Mouse (Mus musculus) midbrain, embryonic 11.5 days (tissue): ENCODE results near the gene Dnajc11. TPM values are rescaled to one million over a fixed set of nuclear protein-coding genes. Genes with fewer than 3 reads are reported as not detected.
A peak's percentile ranks its signal among the peaks of the same experiment; 100 is the strongest.

Experiments used
- ATAC-seq: fragments of 200-750 bp; cut with Nextera tagmentation; 2 replicates; pipeline ENCODE4 v1.8.0; 2017; ENCODE audit warnings: moderate TSS enrichment, moderate library complexity; ENCODE audit not compliant: low FRiP score
- DNase-seq: peaks from one replicate; pipeline ENCODE4 v3.0.0; 2015; ENCODE audit warnings: low spot score; ENCODE audit errors: missing footprints
- H3K27ac ChIP-seq: fragments of 300-500 bp; sonication (generic); 2 replicates; pipeline ENCODE4 v1.5.1; 2014; ENCODE audit warnings: low read depth, low read length
- H3K27me3 ChIP-seq: fragments of 300-500 bp; sonication (generic); 2 replicates; pipeline ENCODE4 v1.6.1; 2014; ENCODE audit warnings: mild to moderate bottlenecking, low read length, moderate library complexity, mixed read lengths; ENCODE audit not compliant: control insufficient read depth, insufficient read depth
- H3K36me3 ChIP-seq: fragments of 300-500 bp; sonication (generic); 2 replicates; pipeline ENCODE4 v1.6.1; 2014; ENCODE audit warnings: mild to moderate bottlenecking, low read length, moderate library complexity, mixed read lengths; ENCODE audit not compliant: control insufficient read depth, insufficient read depth
- H3K4me1 ChIP-seq: fragments of 300-500 bp; sonication (generic); 2 replicates; pipeline ENCODE4 v1.6.1; 2014; ENCODE audit warnings: low read length; ENCODE audit not compliant: control insufficient read depth, insufficient read depth
- H3K4me2 ChIP-seq: fragments of 300-500 bp; sonication (generic); 2 replicates; pipeline ENCODE4 v1.6.1; 2014; ENCODE audit warnings: mild to moderate bottlenecking, moderate library complexity
- H3K4me3 ChIP-seq: fragments of 300-500 bp; sonication (generic); 2 replicates; pipeline ENCODE4 v1.5.1; 2014; ENCODE audit warnings: low read depth, low read length
- H3K9ac ChIP-seq: fragments of 300-500 bp; sonication (generic); 2 replicates; pipeline ENCODE4 v1.6.1; 2014; ENCODE audit warnings: low read length
- H3K9me3 ChIP-seq: fragments of 300-500 bp; sonication (generic); 2 replicates; pipeline ENCODE4 v1.6.1; 2016; ENCODE audit warnings: low read length; ENCODE audit not compliant: control insufficient read depth
- WGBS: fragments of 180-500 bp; shearing (Covaris S2); extraction: QIAGEN DNeasy Blood & Tissue Kit; methylation state at CpG from one replicate; pipeline ENCODE4 v1.1.7; 2014; 5-methylcytosine and 5-hydroxymethylcytosine counted together
- polyA plus RNA-seq: library from polyadenylated mRNA; unstranded; fragments of >200 nt; fragmentation: Nextera tagmentation; extraction: Ambion mirVana; gene quantifications from 2 replicates; pipeline ENCODE4 v1.2.1, GENCODE M21; 2014

Gene Dnajc11
- polyA plus RNA-seq, 1 experiment from 2014 or later: 86.8 TPM

DNA sequence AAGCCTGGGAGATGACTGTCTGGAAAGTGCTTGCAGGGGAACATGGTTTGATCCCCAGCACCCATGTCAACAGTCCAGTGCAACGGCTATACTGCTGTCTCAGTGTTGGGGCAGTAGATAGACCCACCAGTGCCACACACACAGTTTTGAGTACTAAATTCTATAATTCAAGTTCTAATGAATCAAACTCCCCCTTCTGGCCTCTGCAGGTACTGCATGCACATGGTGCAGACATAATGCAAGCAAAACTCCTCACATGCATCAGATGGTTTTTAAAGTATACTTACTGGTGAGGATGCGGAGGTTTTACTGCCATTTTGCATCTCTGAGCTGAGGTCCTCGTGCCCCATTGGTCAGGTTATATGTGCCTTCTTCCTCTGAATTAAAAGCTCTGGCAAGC lies 42.0 kb downstream of the Dnajc11 start:
- WGBS: 88% methylated on average over 3 of the region's 3 CpGs

DNA sequence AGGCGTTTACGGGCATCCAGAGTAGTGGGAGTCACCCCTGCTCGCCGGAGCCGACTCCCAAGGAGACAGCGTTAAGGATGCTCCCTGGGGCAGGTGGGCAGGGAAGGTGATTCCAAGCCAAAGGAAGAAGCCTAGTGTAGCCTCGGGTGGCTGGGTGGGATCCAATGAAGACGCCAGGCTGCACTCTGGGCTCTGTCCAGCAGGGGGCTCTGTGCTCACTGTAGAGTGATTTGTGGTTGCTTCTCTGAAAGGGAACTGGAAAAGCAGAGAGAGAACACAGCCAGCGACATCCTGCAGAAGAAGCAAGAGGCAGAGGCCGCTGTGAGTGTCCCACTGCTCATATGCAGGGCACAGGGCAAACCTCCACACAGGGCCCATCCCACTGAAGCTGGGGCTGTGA lies 44.3 kb downstream of the Dnajc11 start:
- WGBS: 48% methylated on average over 10 of the region's 10 CpGs
- DNase-seq: peak; percentile 99
- peaks cover 21% of the 10 kb centered on the region for H3K36me3 ChIP-seq
- no peaks in the 10 kb centered on the region; the same call in 1 of the 2 replicates for H3K9me3 ChIP-seq
- H3K4me2 ChIP-seq: no peak overlapping the region
- H3K4me1 ChIP-seq: no peaks in the 10 kb centered on the region
- no peak overlapping the region for H3K4me3 ChIP-seq
- H3K27ac ChIP-seq: no peak overlapping the region
- H3K27me3 ChIP-seq: no peaks in the 10 kb centered on the region
- no peak overlapping the region for H3K9ac ChIP-seq
- no peak for ATAC-seq

More for the DNA sequence above, 42.0 kb downstream of the Dnajc11 start:
- DNase-seq (no peak), ATAC-seq (no peak)
- no peaks in the 10 kb centered on the region; the same call in 1 of the 2 replicates for H3K9me3 ChIP-seq
- H3K36me3 ChIP-seq: peaks cover 19% of the 10 kb centered on the region
- no peaks in the 10 kb centered on the region for H3K4me1 ChIP-seq
- no peak overlapping the region for H3K4me3 ChIP-seq
- H3K27me3 ChIP-seq: no peaks in the 10 kb centered on the region
- no peak overlapping the region for H3K27ac ChIP-seq
- no peak overlapping the region for H3K9ac ChIP-seq
- no peak overlapping the region for H3K4me2 ChIP-seq

DNA sequence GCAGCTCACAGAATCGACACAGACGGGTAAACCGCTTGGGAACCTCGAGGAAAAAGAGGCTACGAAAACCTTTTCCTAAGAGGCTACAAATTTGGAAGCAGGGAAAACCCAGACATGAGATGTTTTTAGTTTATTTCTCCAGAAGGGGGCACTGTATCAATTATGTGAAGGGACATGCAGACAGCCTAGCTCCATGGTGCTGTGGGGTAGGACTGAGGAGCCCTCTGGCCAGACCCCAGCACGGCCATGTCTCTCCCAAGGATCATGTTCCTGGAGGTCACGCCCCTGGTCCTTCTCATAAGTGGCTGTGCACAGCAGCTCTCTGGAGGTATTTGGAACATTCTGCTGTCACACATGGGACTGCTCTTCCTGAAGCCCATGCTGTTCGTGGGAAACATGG lies 47.2 kb downstream of the Dnajc11 start:
- no peak for DNase-seq
- no peak overlapping the region for H3K27ac ChIP-seq
- ATAC-seq: no peak
- 80% methylated on average over 8 of the region's 8 CpGs for WGBS
- no peak overlapping the region for H3K4me2 ChIP-seq
- no peak overlapping the region for H3K4me3 ChIP-seq
- peaks cover 10% of the 10 kb centered on the region for H3K36me3 ChIP-seq
- H3K27me3 ChIP-seq: no peaks in the 10 kb centered on the region
- H3K4me1 ChIP-seq: peaks cover 6% of the 10 kb centered on the region
- no peaks in the 10 kb centered on the region for H3K9me3 ChIP-seq
- no peak overlapping the region for H3K9ac ChIP-seq

DNA sequence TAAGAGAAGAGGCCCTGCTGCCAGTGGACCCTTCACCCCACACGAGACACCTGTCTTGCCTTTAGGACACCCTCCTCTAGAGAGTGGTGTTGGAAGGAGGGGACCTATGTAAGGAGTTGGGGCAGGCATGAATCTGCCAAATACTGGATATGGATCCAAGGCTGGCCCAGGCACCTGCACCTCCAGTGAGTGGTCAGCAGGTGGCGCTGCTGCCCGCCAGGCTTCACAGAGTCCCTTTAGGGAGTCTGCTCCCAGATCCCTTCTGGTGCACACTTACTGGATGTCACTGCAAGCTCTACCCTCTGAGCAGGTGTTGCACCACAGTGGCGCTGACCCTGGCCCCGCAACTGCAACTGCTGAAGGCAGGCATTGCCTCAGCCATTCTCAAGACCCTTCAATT lies 47.9 kb downstream of the Dnajc11 start:
- H3K4me1 ChIP-seq: peaks cover 6% of the 10 kb centered on the region
- no peak overlapping the region for H3K9ac ChIP-seq
- H3K36me3 ChIP-seq: peaks cover 10% of the 10 kb centered on the region
- H3K27me3 ChIP-seq: no peaks in the 10 kb centered on the region
- DNase-seq (peak; percentile 98), ATAC-seq (peak; percentile 68)
- no peaks in the 10 kb centered on the region for H3K9me3 ChIP-seq
- no peak overlapping the region for H3K4me3 ChIP-seq
- WGBS: 14% methylated on average over 5 of the region's 5 CpGs
- H3K27ac ChIP-seq: no peak overlapping the region
- no peak overlapping the region for H3K4me2 ChIP-seq

DNA sequence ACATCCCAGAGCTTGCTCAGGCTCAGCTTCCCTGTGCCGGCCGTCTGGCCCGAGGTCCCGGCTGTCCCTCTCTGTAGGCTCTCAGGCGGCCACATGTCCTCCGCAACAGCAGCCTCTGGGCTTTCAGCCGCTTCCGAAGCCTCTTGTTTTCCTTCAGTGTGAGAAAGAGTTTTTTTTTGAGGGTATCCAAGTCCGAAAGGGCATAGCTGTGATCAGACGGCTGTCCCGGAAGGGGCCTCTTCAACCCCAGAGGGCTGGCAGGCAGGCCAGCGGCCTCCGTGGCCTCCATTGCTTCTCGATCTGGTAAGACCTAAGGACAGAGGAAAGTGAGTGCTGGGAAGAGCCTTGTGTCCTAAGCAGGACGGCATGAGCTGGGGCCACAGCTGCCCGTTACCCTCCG lies 49.6 kb downstream of the Dnajc11 start:
- H3K36me3 ChIP-seq: peaks cover 10% of the 10 kb centered on the region
- no peak overlapping the region for H3K9ac ChIP-seq
- 61% methylated on average over 17 of the region's 17 CpGs for WGBS
- no peaks in the 10 kb centered on the region for H3K27me3 ChIP-seq
- no peak for DNase-seq
- peaks cover 13% of the 10 kb centered on the region for H3K4me1 ChIP-seq
- ATAC-seq: no peak
- H3K9me3 ChIP-seq: no peaks in the 10 kb centered on the region
- no peak overlapping the region for H3K4me3 ChIP-seq
- H3K4me2 ChIP-seq: no peak overlapping the region
- no peak overlapping the region for H3K27ac ChIP-seq

DNA sequence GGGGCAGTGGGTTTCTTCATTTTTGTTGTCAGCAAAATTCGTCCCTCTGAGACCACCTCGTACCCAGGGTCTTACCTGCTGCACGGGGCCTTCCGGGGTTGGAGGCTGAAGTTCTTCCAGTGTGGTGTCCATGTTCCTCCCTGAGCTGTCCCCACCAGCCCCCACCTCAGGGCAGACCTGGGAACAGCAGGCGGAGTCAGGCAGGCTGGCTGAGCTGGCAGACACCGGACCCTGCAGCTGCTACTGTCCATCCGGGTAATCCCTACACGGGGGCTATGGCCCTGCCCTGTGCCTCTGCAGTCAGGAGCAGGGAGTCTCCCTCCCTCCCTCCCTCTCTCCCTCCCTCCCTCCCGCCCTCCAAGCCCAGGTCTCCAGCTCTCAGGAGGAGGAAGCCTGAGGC lies 50.1 kb downstream of the Dnajc11 start:
- Histone ChIP-seq H3K27me3 (no peaks in the 10 kb centered on the region), H3K4me1 (peaks cover 15% of the 10 kb centered on the region), H3K27ac (no peak overlapping the region), H3K9me3 (no peaks in the 10 kb centered on the region), H3K4me2 (no peak overlapping the region), H3K9ac (no peak overlapping the region), H3K4me3 (no peak overlapping the region), H3K36me3 (peaks cover 10% of the 10 kb centered on the region)
- 34% methylated on average over 8 of the region's 9 CpGs for WGBS
- DNase-seq (no peak), ATAC-seq (peak; percentile 20; the same call in 1 of the 2 replicates)

DNA sequence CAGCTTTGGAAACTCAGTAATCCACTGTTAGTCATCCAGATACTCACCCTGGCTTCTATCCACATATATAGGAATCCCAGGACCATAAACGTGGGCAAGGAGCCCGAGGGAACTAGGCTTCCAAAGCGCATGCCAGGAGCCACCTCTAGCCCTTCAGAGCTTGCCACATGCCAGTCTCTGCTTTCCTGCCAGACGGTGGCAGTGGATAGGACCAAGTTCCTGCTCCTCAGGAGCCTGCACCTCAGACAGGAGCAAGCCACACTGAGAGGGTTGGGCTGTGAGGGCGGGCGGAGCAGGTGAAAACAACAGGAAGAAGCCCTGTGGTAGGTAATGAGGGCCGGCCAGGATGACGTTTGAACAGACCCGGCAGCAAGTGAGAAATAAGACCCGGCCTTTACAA lies 52.4 kb downstream of the Dnajc11 start:
- no peak overlapping the region for H3K4me2 ChIP-seq
- H3K4me3 ChIP-seq: no peak overlapping the region
- H3K36me3 ChIP-seq: peaks cover 6% of the 10 kb centered on the region
- no peak overlapping the region for H3K9ac ChIP-seq
- DNase-seq (no peak), ATAC-seq (no peak)
- H3K27ac ChIP-seq: no peak overlapping the region
- WGBS: 49% methylated on average over 10 of the region's 10 CpGs
- peaks cover 20% of the 10 kb centered on the region for H3K4me1 ChIP-seq
- H3K27me3 ChIP-seq: no peaks in the 10 kb centered on the region
- no peaks in the 10 kb centered on the region for H3K9me3 ChIP-seq

DNA sequence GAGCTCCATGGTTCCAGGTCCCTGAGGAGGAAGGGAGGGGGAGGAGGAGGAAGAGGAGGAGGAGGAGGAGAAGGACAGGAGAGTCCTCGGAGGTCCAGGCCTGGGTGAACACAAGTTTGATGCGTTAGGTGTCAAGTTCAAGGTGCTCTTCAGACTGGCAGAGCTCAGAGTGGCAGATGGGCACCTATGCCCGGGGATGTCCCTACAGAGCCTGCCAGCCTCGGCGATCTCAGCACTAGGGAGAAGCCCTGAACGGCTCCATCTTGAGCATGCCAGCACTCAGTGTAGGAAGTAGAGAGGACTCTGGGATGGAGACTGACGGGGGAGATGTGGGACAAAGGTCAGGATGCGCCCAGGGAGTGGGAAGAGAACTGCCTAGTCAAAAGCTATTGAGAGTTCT lies 53.2 kb downstream of the Dnajc11 start:
- ATAC-seq (no peak), DNase-seq (no peak)
- Histone ChIP-seq H3K36me3 (peaks cover 14% of the 10 kb centered on the region), H3K4me2 (no peak overlapping the region), H3K9ac (no peak overlapping the region), H3K27me3 (no peaks in the 10 kb centered on the region), H3K27ac (no peak overlapping the region), H3K4me1 (peaks cover 20% of the 10 kb centered on the region), H3K9me3 (no peaks in the 10 kb centered on the region), H3K4me3 (no peak overlapping the region)
- 69% methylated on average over 8 of the region's 8 CpGs for WGBS

DNA sequence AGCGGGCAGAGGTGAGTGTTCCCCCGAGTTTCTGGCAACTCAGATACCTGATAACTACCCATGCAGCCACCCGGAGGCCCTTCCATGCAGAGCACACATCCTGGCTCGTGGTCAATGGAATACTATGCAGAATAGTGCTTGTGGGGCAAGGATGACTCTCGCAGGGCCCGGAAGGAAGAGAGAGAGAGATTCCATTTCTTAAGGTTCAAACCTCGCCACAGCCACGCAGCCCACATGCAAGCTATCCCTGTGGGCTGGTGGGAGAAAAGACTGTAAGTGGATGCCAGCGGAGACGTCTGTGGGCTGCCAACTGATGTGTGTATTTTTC lies 54.5 kb downstream of the Dnajc11 start:
- H3K27me3 ChIP-seq: no peaks in the 10 kb centered on the region
- DNase-seq (no peak), ATAC-seq (no peak)
- peak overlapping the region; percentile 88 for H3K4me2 ChIP-seq
- peak overlapping the region; percentile 93 for H3K9ac ChIP-seq
- 37% methylated on average over 10 of the region's 10 CpGs for WGBS
- no peaks in the 10 kb centered on the region for H3K9me3 ChIP-seq
- H3K27ac ChIP-seq: no peak overlapping the region
- peaks cover 20% of the 10 kb centered on the region for H3K4me1 ChIP-seq
- H3K4me3 ChIP-seq: peak overlapping the region; percentile 89
- H3K36me3 ChIP-seq: peaks cover 15% of the 10 kb centered on the region
